Mouse (Mus musculus) testis, adult 2 months (tissue): ENCODE measurements around the gene Olfr12. TPM values are rescaled to one million over a fixed set of nuclear protein-coding genes. Genes with fewer than 3 reads are reported as not detected.

Source experiments
- H3K27ac ChIP-seq: fragments of 200-500 bp; 2 replicates; pipeline ENCODE4 v1.5.1; 2012; ENCODE audit warnings: low read depth, low read length; ENCODE audit not compliant: control insufficient read depth, insufficient read depth
- H3K27me3 ChIP-seq: fragments of 200-500 bp; 2 replicates; pipeline ENCODE4 v1.6.1; 2012; ENCODE audit warnings: mild to moderate bottlenecking, low read length, moderate library complexity; ENCODE audit not compliant: control insufficient read depth, insufficient read depth
- H3K36me3 ChIP-seq: fragments of 200-500 bp; 2 replicates; pipeline ENCODE4 v1.6.1; 2012; ENCODE audit warnings: mild to moderate bottlenecking, low read length; ENCODE audit not compliant: control insufficient read depth, insufficient read depth
- H3K4me1 ChIP-seq: fragments of 200-500 bp; 2 replicates; pipeline ENCODE4 v1.6.1; 2012; ENCODE audit warnings: low read length; ENCODE audit not compliant: control insufficient read depth, insufficient read depth
- H3K4me3 ChIP-seq: fragments of 200-500 bp; 2 replicates; pipeline ENCODE4 v1.5.1; 2012; ENCODE audit warnings: low read depth, mild to moderate bottlenecking, low read length, moderate library complexity, mixed read lengths; ENCODE audit not compliant: control insufficient read depth
- CTCF ChIP-seq: fragments of 200-500 bp; IDR thresholded peaks from 2 replicates; pipeline ENCODE4 v1.5.1; 2012; ENCODE audit warnings: low read depth, mild to moderate bottlenecking, inconsistent platforms, low read length, moderate library complexity; ENCODE audit not compliant: control insufficient read depth, insufficient read depth, insufficient replicate concordance
- POLR2A ChIP-seq: fragments of 200-500 bp; IDR thresholded peaks from 2 replicates; pipeline ENCODE4 v1.6.1; 2012; ENCODE audit warnings: low read depth, mild to moderate bottlenecking, inconsistent platforms, low read length, moderate library complexity; ENCODE audit not compliant: control insufficient read depth
- polyA plus RNA-seq: library from polyadenylated mRNA; depleted of rRNA; stranded (reverse); fragments of >200 nt; gene quantifications from 2 replicates; pipeline ENCODE4 v1.2.3, GENCODE M21; 2012

Olfr12 gene
- polyA plus RNA-seq, 1 experiment, result 0.12 TPM

DNA sequence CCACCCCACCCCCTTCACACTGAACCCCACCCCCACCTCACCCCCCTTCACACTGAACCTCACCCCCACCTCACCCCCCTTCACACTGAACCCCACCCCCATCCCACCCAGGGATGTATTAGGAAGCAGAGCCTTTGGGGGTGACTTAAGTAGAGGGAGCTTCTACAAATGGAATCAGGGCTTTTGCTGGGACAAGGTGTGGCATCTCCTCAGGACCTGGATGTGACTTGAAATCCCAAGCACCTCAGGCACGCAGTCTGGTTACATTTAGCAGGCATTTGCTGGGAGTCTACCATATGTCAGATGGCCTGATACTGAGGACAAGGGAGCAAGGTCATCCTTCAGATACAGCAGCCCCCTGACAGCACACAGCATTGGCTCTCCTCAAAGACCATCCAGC, 17.0 kb downstream of the Olfr12 start:
- H3K27me3 ChIP-seq, result no peaks in the 10 kb centered on the region
- no peaks in the 10 kb centered on the region for H3K36me3 ChIP-seq
- H3K27ac ChIP-seq, result no peak overlapping the region
- no peaks in the 10 kb centered on the region for H3K4me1 ChIP-seq
- TF ChIP-seq POLR2A, result no peak
- TF ChIP-seq CTCF, result no peak
- no peak overlapping the region for H3K4me3 ChIP-seq

DNA sequence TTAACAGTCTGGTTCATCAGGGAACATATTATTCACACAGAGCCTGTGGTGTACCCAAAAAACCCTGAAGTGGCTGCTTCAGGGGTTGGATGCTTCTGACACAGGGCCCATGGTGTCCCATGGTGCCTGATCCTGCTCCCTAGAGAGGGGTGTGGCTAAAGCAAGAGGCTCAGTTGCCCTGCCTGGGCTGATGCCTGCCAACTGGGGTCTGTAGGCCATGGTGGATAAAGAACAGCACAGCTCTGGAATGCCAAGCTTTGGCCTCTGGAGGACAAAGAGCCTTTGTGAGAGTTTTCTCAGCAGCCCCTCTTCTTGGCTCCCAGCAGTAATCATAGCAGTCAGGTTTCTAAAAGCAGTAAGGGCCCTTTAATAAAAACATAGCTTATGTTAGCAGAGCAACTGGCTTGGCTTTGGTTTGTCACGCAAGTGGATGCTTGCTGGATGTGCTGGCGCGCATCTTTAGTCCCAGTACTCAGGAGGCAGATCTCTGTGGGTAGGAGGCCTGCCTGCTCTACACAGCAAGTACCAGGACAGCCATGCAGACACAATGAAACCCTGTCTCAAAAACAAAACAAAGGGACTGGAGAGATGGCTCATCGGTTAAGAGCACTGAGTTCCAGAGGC, 17.5 kb downstream of the Olfr12 start:
- Histone ChIP-seq H3K4me1 (peaks cover 1% of the 10 kb centered on the region; the same call in 1 of the 2 replicates), H3K27ac (no peak overlapping the region), H3K27me3 (no peaks in the 10 kb centered on the region), H3K4me3 (no peak overlapping the region), H3K36me3 (no peaks in the 10 kb centered on the region)
- TF ChIP-seq CTCF, result no peak
- no peak for TF ChIP-seq POLR2A

DNA sequence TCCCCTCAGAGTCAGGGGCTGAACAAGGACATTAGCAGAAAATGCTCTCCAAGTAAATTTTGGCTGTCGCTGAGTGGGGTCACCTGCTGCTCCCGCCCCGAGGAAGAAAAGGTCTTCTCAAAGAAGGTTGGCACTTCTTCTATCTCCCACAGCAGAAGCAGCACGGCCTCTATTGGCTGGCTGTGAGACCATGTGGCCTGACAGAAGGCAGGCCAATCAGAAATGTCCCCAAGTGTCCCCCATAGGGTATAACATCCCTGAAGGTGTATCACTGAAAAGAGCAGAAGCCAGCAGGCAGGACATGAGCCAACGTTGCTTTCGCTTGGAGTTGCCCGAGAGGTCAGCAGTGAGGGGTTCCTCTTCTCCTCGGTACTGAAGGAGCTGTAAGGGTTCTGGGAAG, 18.4 kb downstream of the Olfr12 start:
- no peak overlapping the region for H3K4me3 ChIP-seq
- no peaks in the 10 kb centered on the region for H3K27me3 ChIP-seq
- no peaks in the 10 kb centered on the region for H3K36me3 ChIP-seq
- no peak for TF ChIP-seq POLR2A
- no peak for TF ChIP-seq CTCF
- no peak overlapping the region for H3K27ac ChIP-seq
- peaks cover 10% of the 10 kb centered on the region for H3K4me1 ChIP-seq

DNA sequence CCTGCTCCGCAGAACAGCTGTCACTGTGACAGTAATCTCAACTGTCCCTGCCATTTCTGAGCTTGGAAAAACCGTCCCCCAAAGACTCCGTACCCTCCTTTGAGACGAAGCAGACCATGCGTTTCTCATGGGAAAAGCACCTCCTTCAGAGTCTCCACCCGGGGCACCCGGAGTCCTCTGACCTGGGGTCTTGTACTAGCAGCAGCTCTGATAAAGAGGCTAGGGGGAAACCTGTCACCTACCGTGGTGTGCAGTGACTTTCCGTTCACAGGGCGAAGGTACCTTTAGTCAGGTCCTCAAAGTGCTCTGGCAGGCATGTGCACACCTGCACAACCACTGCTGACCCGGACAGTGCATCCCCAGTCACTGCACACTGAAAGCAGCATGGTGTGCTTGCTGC, 19.1 kb downstream of the Olfr12 start:
- TF ChIP-seq CTCF (no peak), POLR2A (no peak)
- Histone ChIP-seq H3K27me3 (no peaks in the 10 kb centered on the region), H3K36me3 (no peaks in the 10 kb centered on the region), H3K4me3 (no peak overlapping the region), H3K4me1 (peaks cover 13% of the 10 kb centered on the region), H3K27ac (no peak overlapping the region)

DNA sequence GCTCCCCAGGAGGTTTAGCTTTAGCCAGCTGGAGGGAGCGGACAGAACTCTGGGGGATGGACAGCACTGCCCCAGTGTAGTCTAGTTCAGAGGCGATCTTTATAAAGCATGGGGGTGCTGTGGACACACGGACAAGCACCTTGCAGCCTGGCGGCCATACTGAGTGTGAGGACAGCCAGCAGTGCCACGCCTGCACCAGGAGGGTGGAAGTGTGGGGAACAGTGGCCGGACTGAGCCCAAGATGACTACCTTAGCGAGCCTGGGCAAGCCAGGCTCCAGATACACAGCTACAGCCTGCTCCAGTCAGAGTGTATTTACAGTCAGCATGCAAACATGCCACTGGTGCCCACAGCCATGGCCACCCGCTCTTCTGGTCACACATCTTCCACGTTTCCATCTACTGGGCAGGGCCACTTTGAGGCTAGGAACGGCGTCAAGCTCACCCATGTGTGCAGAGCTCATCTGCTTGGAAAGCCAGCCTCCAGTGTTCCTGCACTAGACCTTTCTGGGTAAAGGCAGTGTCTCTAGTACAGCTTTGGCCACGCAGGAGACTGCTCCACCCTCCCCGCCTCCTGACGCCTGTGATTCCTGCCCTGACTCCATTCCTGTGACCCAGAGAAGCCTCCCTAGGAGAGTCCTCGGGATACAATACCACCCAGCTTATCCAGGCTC, 20.0 kb downstream of the Olfr12 start:
- Histone ChIP-seq H3K27ac (no peak overlapping the region), H3K36me3 (no peaks in the 10 kb centered on the region), H3K27me3 (no peaks in the 10 kb centered on the region), H3K4me3 (no peak overlapping the region), H3K4me1 (peaks cover 18% of the 10 kb centered on the region)
- TF ChIP-seq CTCF (no peak), POLR2A (no peak)

DNA sequence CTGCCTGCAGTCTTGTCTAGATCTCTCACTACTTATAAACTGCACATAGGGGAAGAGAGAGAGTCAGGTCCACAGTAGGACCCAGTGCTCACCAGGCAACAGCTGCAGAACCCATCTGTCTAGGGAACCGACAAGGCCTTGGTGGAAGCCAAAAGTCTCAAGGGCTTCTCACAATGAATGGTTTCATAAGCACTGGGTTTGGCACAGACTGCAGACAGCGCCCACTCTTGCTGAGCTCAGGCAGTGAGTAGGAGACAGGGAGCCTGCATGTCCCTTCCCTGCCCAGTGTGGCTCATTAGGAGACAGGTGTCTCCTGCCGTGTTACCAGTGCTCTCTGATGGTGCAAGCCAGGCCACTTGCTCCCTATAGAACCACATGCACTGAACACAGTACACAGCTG, 20.6 kb downstream of the Olfr12 start:
- no peak overlapping the region for H3K4me3 ChIP-seq
- no peak overlapping the region for H3K27ac ChIP-seq
- H3K4me1 ChIP-seq, result peaks cover 18% of the 10 kb centered on the region
- H3K27me3 ChIP-seq, result no peaks in the 10 kb centered on the region
- TF ChIP-seq CTCF, result no peak
- TF ChIP-seq POLR2A, result no peak
- no peaks in the 10 kb centered on the region for H3K36me3 ChIP-seq

DNA sequence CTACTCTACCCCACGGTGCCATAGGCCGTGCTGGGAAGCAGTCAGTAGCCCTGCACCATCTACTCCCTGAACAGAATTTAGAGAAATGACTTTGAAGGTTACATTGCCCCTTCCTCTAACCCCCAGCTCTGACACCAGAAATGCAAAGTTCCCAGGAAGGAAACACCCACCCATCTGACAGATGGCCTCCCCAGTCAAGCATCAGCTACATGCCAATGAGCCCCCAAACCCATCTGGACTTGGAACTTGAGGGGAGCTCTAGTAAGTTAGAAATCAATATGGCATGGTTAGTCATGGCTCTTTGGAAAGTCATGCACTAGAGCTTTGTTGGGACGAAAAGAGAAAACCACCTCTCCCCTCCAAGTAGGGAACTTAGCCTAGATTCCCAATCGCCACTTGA, 21.1 kb downstream of the Olfr12 start:
- peaks cover 18% of the 10 kb centered on the region for H3K4me1 ChIP-seq
- no peak for TF ChIP-seq POLR2A
- no peak for TF ChIP-seq CTCF
- no peak overlapping the region for H3K4me3 ChIP-seq
- H3K27me3 ChIP-seq, result no peaks in the 10 kb centered on the region
- no peaks in the 10 kb centered on the region for H3K36me3 ChIP-seq
- no peak overlapping the region for H3K27ac ChIP-seq

DNA sequence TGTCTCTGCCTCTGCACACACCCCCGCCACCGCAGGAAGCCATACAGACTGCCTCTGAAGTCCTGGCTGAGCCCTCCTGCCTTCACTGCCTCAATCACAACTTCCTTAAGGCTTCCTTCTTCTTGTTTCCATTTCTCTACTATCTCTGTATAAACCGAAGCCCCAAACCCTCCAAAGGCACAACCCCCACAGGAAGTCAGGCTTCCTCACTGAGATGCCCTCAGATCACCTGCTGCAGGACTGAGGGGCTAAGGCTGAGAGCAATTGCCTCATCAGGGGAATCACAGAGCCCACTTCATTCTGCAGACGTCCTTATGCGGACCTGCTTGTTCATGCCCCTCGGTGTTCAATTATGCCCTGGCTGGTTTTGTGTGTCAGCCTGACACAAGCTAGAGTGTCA, 22.8 kb downstream of the Olfr12 start:
- H3K4me3 ChIP-seq, result no peak overlapping the region
- peaks cover 18% of the 10 kb centered on the region for H3K4me1 ChIP-seq
- H3K27ac ChIP-seq, result no peak overlapping the region
- no peak for TF ChIP-seq CTCF
- TF ChIP-seq POLR2A, result no peak
- H3K36me3 ChIP-seq, result no peaks in the 10 kb centered on the region
- H3K27me3 ChIP-seq, result no peaks in the 10 kb centered on the region
